Mouse (Mus musculus) embryonic fibroblast, embryonic 13.5 days (primary cell): ENCODE results near the gene Tmem234. TPM values are rescaled to one million over a fixed set of nuclear protein-coding genes. Genes with fewer than 3 reads are reported as not detected.
A peak's percentile ranks its signal among the peaks of the same experiment; 100 is the strongest.

Source experiments
- H3K27ac ChIP-seq: 2 replicates; pipeline ENCODE4 v1.5.1; 2012; ENCODE audit warnings: low read length, control low read depth, inconsistent platforms; ENCODE audit not compliant: insufficient read depth
- H3K4me1 ChIP-seq: 2 replicates; pipeline ENCODE4 v1.6.1; 2011; ENCODE audit warnings: low read length; ENCODE audit not compliant: control insufficient read depth, insufficient read depth
- H3K4me3 ChIP-seq: 2 replicates; pipeline ENCODE4 v1.5.1; 2011; ENCODE audit warnings: mild to moderate bottlenecking, control low read depth, low read length; ENCODE audit not compliant: insufficient read depth
- CTCF ChIP-seq: IDR thresholded peaks from 2 replicates; pipeline ENCODE4 v1.5.1; 2011; ENCODE audit warnings: mild to moderate bottlenecking, control low read depth, low read length, moderate library complexity, borderline replicate concordance; ENCODE audit not compliant: insufficient read depth
- POLR2A ChIP-seq: IDR thresholded peaks from 2 replicates; pipeline ENCODE4 v1.6.1; 2011; ENCODE audit warnings: low read depth, mild to moderate bottlenecking, control low read depth, low read length, moderate library complexity
- polyA plus RNA-seq: library from polyadenylated mRNA; stranded (reverse); fragments of >200 nt; gene quantifications from 2 replicates; pipeline ENCODE4 v1.2.4, GENCODE M21; 2011; ENCODE audit warnings: low read depth; ENCODE audit not compliant: missing spikeins, insufficient read length

The Tmem234 gene
- polyA plus RNA-seq, 1 experiment: 110 TPM

DNA sequence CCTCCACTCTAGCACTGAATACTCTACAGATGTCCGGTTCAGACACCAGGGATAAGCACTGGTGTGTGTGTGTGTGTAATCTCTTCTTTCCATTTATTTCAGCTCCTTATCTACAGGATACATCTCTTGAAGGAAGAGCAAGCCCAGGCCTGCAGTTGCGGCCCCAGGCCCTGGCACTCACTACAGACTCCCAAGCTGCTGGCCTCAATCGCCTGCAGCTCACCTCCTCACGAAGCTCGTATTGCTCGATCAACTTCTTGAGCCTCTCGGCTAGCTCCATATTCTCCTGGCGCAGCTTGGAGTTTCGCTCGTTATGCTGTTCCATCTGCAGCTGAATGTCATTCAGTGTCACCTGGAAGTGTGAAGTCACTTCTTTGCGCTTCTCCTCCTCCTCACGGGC lies 31.4 kb downstream of the Tmem234 start:
- Histone ChIP-seq H3K4me1 (no peaks in the 10 kb centered on the region), H3K27ac (no peak overlapping the region), H3K4me3 (no peak overlapping the region)
- TF ChIP-seq POLR2A (no peak), CTCF (no peak)

DNA sequence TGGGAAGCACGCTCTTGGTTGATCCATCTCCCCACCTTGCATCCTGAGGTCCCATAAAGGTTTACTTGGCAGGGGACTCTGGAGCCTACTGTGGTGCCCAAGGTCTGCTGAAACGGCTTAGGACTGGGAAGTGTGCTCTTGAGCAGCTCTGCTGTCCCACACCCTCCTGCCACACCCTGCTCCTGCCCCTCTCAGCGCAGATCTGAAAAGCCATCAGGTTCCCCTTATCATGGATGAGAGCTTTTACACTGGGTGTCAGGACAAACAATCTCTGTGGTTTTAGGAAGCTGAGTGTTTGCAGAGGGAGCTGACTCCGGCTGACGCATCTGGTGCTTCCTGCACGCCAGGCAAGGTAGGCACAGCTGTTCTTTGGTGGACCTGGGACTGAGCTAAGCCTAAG lies 33.4 kb downstream of the Tmem234 start:
- H3K4me1 ChIP-seq: no peaks in the 10 kb centered on the region
- H3K27ac ChIP-seq: no peak overlapping the region
- TF ChIP-seq CTCF (no peak), POLR2A (no peak)
- H3K4me3 ChIP-seq: no peak overlapping the region

DNA sequence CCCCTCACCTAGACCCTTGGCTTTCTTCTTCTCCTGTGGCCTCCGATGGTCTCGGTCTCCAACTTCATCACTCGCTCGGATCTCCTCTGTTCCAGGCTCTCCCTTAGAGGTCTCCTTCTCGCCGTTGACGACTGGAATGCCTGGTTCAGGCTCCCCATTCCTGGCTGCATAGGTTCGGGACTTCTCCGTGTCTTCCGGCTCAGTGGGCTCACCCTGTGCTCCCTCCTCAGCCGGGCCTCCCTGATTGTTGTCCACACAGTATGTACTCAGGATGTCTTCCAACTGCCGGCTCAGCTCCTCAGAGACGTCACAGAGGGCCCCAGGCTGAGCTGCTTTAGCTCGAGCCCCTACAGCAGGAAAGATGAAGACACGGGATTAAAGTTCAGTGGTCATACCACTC lies 38.8 kb downstream of the Tmem234 start:
- Histone ChIP-seq H3K4me3 (peak overlapping the region; percentile 70), H3K27ac (no peak overlapping the region), H3K4me1 (no peaks in the 10 kb centered on the region)
- TF ChIP-seq POLR2A (no peak), CTCF (no peak)

DNA sequence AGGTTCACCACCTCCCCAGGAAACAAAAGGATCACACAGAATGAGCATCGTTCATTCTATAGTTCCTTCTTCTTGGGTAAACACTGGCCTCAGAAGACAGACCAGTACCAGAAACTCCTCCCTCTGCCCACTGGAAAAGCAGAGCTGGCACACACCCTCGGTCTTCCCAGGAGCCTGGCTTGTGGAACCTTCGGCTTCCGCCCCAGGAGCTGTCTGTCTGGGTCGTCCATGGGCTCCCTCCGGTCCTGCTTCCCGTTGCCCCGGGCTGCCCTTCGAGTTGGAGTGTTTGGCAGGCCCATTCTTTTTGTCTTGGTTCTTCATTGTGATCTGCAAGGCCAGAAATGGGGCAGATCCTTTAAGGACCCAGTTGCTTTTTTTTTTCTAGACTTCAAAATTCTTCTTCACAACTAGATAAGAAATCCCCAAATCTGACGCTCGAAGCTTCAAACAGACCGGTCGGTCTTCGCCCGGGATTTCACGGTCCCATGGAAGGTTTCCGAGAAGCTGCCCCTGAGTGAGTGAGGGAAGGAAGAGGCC lies 39.7 kb downstream of the Tmem234 start:
- TF ChIP-seq CTCF: no peak
- peak; percentile 78 for TF ChIP-seq POLR2A
- H3K4me3 ChIP-seq: peak overlapping the region; percentile 70
- peak overlapping the region; percentile 86 for H3K27ac ChIP-seq
- H3K4me1 ChIP-seq: no peaks in the 10 kb centered on the region

DNA sequence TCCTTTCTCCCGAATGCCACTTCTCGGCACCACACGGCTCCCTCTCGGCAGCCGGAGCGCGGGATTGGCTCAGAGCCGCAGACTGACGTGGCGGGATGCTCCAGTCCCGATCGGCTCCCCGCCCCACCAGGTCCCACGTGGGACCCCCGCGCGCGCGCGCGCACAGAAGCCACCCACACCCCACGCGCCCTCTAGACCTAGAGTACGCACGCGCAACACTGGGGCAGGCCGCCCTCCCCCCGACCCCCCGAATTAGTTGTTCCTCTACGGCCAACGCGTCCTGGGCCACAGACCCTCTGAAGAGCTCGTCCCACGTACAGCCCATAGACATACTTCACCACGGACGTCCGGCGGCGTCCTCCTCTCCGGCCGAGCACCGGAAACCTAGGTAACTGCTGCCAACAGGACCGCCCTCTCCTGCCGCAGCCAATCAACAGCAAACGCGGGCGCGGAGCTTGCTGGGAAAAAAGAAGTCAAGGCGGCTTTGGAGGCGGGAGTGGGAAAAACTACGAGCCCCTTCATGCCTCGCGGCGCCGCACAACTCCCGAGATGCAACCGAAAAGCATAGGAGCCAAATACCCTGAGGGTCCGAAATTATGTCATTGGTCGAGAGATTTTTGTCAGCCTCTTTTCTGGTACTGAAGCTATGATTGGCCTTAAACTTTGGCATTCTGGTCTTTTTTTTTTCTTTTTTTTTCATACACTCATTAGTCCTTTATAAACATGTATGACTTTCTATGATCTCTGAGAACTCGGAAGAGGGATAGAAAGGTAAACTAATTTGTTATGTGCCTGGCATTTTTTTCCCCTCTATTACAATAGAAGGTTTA lies 40.4 kb downstream of the Tmem234 start, which contains the start of gene Txlna:
Gene Txlna (minus strand): TSS at position 428 of the 830 bp plus-strand sequence.
- H3K4me1 ChIP-seq: no peaks in the 10 kb centered on the region
- peak within 1 kb of the TSS; percentile 93 for H3K27ac ChIP-seq

DNA sequence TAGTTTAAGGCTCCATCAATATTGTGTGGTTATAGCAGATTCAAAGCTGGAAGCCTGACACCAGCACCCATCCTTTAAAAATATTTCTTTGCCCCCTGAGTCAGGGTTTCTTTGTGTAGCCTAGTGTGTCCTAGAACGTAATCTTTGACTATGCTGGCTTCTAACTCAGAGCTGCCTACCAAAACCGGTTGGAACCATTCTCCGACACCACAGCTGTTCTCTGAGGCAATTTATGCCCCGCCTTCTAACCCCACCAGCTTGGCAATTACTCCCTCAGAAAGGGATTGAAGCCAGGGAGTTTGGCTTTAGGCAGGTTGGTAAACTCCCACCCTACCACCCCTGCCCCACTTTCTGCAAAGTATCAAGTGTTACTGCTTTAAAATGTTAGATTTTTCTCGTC lies 41.3 kb downstream of the Tmem234 start:
- no peak for TF ChIP-seq CTCF
- TF ChIP-seq POLR2A: no peak
- Histone ChIP-seq H3K4me1 (no peaks in the 10 kb centered on the region), H3K27ac (peak overlapping the region; percentile 28; the same call in 1 of the 2 replicates), H3K4me3 (no peak overlapping the region; the same call in 1 of the 2 replicates)

More for the DNA sequence above, 40.4 kb downstream of the Tmem234 start, which contains the start of gene Txlna:
- peak within 1 kb of the TSS; percentile 70 for H3K4me3 ChIP-seq
- TF ChIP-seq POLR2A (peak; percentile 64), CTCF (no peak)

- Histone ChIP-seq H3K4me3 (no peak overlapping the region), H3K27ac (no peak overlapping the region), H3K4me1 (no peaks in the 10 kb centered on the region)
- no peak for TF ChIP-seq POLR2A
- no peak for TF ChIP-seq CTCF
Observed at GRCm38 (mm10) chr4:129645204-129645603, 44.7 kb downstream of the Tmem234 start.

DNA sequence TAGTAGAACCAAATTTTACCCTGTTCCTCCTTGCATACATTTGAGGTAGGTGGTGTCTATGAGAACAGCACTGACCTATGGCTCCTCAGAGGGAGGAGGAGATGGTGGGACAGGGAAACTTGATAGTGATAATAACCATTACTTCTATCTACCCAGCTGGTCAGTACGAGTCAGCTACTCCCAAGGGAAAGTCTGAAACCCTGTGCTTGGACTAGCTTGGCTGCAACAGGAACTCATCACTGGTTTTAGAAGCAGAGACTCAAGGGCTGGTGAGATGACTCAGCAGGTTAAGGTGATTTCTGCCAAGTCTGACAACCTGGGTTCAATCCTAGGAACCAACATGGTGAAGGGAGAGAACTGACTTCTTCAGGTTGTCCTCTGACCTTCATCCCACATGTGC lies 48.2 kb downstream of the Tmem234 start:
- no peak overlapping the region for H3K27ac ChIP-seq
- no peak overlapping the region for H3K4me3 ChIP-seq
- no peak for TF ChIP-seq CTCF
- no peak for TF ChIP-seq POLR2A
- no peaks in the 10 kb centered on the region for H3K4me1 ChIP-seq

DNA sequence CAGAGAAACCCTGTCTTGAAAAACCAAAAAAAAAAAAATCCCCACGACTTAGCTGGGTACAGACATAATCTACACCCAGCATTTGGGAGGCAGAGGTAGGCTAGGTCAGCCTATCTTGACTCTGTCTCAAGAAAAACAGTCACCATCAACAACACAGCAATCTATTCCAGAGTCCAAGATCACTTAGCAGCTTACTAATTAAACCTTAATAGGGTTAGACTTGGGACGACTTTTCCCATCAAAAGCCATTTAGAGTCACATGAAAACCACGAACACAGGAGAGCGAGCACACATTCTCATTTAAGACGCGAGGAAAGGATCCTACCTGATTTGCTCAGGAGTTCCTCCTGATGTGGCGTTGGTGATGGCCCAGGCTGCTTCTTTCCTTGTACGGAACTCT lies 49.9 kb downstream of the Tmem234 start:
- Histone ChIP-seq H3K4me3 (no peak overlapping the region), H3K4me1 (no peaks in the 10 kb centered on the region), H3K27ac (no peak overlapping the region)
- TF ChIP-seq CTCF: no peak
- no peak for TF ChIP-seq POLR2A

DNA sequence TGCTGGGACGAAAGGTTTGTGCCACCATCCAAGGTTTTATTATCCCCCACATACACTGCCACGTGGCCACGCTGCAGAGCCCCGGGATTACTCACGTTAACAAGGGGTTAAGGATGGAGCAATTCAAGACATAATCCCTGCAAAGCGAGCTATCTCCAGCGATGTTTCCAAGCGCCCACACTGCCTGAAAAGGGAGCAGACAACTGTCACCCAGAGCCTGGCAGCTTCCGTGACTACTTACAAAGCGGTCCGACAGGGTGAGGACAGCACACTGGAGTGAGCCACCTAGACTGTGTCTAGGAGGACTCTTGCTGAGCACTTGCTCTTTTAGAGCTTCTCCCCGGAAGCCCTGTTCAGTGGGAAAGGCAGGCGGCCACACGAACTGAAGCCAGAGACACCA lies 54.3 kb downstream of the Tmem234 start:
- no peak overlapping the region for H3K4me3 ChIP-seq
- H3K27ac ChIP-seq: no peak overlapping the region
- H3K4me1 ChIP-seq: no peaks in the 10 kb centered on the region
- no peak for TF ChIP-seq CTCF
- TF ChIP-seq POLR2A: no peak
